Mouse (Mus musculus): ENCODE measurements around the gene Camta1. TPM values are rescaled to one million over a fixed set of nuclear protein-coding genes. Genes with fewer than 3 reads are reported as not detected.

Gene Camta1
- polyA plus RNA-seq, 1 experiment: 124 TPM

GRCm38 (mm10) chr4:150868161-150868560, 993.5 kb downstream of the Camta1 start:
- no peak for DNase-seq (ENCODE audit: extremely low spot score in 1 of 2, low spot score in 1 of 2)

Other genes starting within 250 kb of the Camta1 start
- gene Dnajc11, start 71.8 kb upstream of the Camta1 start, polyA plus RNA-seq (2012; rRNA removed): 62.5 and 64.2 TPM in 2 replicates
- 29.8 and 39.4 TPM in 2 replicates for gene Thap3, start 127.1 kb upstream of the Camta1 start, polyA plus RNA-seq (2012; rRNA removed)
- 9.1 and 9.3 TPM in 2 replicates for gene Phf13, start 134.4 kb upstream of the Camta1 start, polyA plus RNA-seq (2012; rRNA removed)
- gene Klhl21, start 146.9 kb upstream of the Camta1 start, polyA plus RNA-seq (2012; rRNA removed): 11.2 and 12.1 TPM in 2 replicates
- 17.6 and 19.1 TPM in 2 replicates for gene Zbtb48, start 165.8 kb upstream of the Camta1 start, polyA plus RNA-seq (2012; rRNA removed)
- gene Tas1r1, start 176.7 kb upstream of the Camta1 start, polyA plus RNA-seq (2012; rRNA removed): 0.13 and 0.20 TPM in 2 replicates
- 15.9 and 18.4 TPM in 2 replicates for gene Nol9, start 177.4 kb upstream of the Camta1 start, polyA plus RNA-seq (2012; rRNA removed)
- 41.1 and 49.7 TPM in 2 replicates for gene Plekhg5, start 210.6 kb upstream of the Camta1 start, polyA plus RNA-seq (2012; rRNA removed)